Mouse (Mus musculus): ENCODE results near the gene Ggt6. TPM values are rescaled to one million over a fixed set of nuclear protein-coding genes. Genes with fewer than 3 reads are reported as not detected.

The Ggt6 gene
- polyA plus RNA-seq, 1 experiment, result 0.27 TPM

DNA sequence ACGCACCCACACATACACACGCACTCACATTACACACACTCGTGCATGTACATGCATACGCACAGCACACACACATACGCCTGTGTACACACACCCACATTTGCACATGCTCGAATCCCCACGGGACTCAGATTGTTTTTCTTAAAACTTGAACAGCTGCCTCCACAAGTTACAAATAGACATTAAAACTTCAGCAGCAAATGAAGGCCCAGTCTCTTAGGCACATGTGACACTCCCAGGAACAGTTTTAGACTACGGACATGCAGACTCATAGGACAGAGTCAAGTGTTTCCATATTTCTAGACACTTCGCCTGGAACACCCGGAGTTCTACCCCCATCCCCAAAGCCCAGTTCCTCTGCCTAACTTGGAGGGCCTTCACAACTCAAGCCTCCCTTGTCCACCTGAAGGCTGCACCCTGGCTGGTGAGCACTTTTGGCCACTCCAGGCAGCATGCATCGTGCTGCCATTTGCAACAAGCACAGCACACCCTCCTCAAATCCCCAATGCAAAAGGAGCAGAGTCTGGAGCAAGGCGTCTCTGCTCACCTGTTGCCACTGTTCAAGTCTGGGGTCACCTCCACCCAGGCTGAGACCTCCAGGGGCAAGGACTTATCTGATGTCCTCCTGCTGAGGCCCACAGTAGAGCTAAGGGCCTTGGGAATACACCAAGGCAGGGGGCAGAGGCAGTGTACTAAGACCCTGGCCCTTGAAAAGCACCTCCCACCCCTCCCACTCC is 25.5 kb upstream of the Ggt6 start:
- Histone ChIP-seq H3K4me1 (ENCODE audit: control insufficient read depth, insufficient read depth, low read length) (no peaks in the 10 kb centered on the region), H3K27ac (ENCODE audit: insufficient read depth, low read length) (no peak overlapping the region), H3K4me3 (ENCODE audit: insufficient read depth, low read length) (no peak overlapping the region)
- TF ChIP-seq POLR2A (IDR thresholded peaks at IDR 0.05; ENCODE audit: extremely low read depth, insufficient read depth, low read length), result no peak
- TF ChIP-seq CTCF (IDR thresholded peaks at IDR 0.05; ENCODE audit: extremely low read depth, insufficient read depth, low read length), result no peak

DNA sequence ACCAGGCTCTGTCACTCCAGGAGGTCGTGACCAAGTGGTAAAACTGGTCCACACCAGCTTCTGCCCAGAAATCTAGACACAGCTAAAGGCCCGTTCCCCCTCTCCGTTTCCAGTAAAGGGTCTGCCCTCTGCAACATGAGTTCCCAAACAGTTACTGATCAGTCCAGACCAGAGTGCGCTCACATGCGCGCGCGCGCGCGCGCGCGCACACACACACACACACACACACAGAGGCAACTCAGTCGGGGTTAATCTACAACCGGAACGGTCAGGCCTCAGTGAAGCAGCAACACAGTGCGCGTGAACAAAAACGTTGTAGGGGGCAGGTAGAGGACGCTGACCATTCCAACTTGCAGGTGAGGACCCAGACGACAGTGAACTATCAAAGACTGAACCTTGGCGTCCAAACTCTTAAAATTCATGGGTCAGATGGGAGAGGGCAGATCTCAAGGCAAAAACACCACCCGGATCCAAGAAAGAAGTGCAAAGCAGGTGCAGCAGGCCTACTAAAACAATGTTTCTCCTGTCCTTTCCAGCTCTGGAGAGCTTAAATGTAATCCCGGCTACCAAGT is 24.7 kb upstream of the Ggt6 start:
- Histone ChIP-seq H3K4me3 (ENCODE audit: insufficient read depth, low read length) (peak overlapping the region; percentile 41; the same call in 1 of the 2 replicates), H3K4me1 (ENCODE audit: control insufficient read depth, insufficient read depth, low read length) (no peaks in the 10 kb centered on the region), H3K27ac (ENCODE audit: insufficient read depth, low read length) (no peak overlapping the region)
- 0 out of 2 replicates have a peak, but pooled peaks have one; percentile 26 for TF ChIP-seq CTCF (IDR thresholded peaks at IDR 0.05; ENCODE audit: extremely low read depth, insufficient read depth, low read length)
- no peak for TF ChIP-seq POLR2A (IDR thresholded peaks at IDR 0.05; ENCODE audit: extremely low read depth, insufficient read depth, low read length)

DNA sequence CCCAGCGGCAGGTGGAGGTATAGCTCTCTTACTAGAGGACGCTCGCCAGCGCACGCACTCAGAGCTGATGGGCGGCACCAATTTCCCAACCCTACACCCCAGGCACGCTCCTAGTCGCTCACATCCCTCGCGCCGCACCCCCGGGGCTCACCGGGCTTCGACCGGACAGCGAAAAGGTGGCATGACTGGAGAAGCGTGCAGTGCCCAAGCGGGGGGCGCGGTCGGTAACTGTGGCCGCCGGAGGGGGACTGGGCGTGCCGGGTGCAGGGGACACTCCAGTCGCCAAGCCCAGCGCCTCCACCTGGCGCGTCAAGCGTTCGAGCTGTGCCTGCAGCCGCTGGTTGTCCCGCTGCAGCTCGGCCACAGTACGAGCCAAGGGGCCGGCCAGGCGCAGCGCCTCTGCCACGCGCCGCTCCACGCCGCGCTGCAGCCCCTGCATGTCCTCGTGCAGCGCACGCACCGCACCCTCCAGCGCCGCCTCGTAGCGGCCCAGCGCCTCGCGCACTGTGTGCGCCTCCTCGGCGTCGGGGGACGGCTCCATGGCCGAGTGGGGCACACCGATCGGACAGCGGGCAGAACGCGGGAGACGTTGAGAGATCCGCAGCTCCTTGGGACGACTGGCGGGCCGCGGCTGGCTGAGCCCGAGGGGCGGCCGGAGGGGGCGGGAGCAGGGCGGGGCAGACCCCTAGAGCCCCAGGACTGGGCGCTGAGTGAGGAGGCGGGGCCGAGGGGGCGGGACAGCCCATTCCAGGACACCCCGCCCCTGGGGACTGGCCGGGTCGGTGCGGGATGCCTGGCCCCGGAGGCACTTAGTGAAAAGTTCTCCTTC is 24.0 kb upstream of the Ggt6 start, which contains the start of gene Smtnl2:
TSS of gene Smtnl2 (minus strand) at position 621 of the 829 bp plus-strand sequence.
- peak within 1 kb of the TSS; percentile 41 for H3K4me3 ChIP-seq (ENCODE audit: insufficient read depth, low read length)
- H3K27ac ChIP-seq (ENCODE audit: insufficient read depth, low read length), result no peak within 1 kb of the TSS
- TF ChIP-seq CTCF (IDR thresholded peaks at IDR 0.05; ENCODE audit: extremely low read depth, insufficient read depth, low read length) (no peak), POLR2A (IDR thresholded peaks at IDR 0.05; ENCODE audit: extremely low read depth, insufficient read depth, low read length) (no peak)
- H3K4me1 ChIP-seq (ENCODE audit: control insufficient read depth, insufficient read depth, low read length), result no peaks in the 10 kb centered on the region

DNA sequence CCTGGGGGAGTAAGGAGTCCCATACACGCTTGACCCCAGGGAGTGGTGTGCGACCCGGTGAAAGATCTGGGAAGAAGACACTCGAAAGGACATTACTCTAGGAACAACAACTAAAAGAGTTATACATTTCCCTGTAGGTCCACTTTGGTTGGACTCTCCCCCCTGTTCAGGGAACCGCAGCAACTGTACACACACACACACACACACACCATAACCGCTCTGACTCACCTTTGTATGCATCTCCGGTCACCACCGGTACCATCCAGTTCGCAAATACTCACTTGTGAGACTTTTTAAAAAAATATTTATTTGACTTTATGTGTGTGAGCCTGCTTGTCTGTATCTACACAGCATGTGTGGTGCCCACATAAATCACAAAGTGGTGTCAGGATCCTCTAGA is 23.4 kb upstream of the Ggt6 start:
- H3K4me3 ChIP-seq (ENCODE audit: insufficient read depth, low read length), result no peak overlapping the region; the same call in 1 of the 2 replicates
- TF ChIP-seq POLR2A (IDR thresholded peaks at IDR 0.05; ENCODE audit: extremely low read depth, insufficient read depth, low read length) (no peak), CTCF (IDR thresholded peaks at IDR 0.05; ENCODE audit: extremely low read depth, insufficient read depth, low read length) (no peak)
- H3K4me1 ChIP-seq (ENCODE audit: control insufficient read depth, insufficient read depth, low read length), result no peaks in the 10 kb centered on the region
- no peak overlapping the region for H3K27ac ChIP-seq (ENCODE audit: insufficient read depth, low read length)

DNA sequence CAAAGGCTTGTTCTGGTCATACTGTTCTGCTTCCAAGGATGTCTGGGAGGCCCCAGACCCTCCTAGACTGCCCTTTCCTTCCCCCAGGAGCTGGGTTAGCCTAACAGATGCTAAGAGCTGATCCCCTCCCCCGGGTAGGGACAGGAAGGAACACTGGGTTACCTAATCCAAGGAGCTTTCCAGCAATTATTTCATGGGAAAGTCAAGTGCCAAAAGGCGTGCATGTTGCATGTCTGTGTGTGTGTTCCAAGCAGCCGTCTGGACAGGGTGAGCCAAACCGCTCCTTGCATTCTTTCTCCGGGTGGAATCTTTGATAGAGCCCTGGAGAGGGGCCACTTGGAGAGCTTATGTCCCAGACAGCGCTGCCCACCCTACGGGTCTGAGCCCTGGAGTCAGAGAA is 22.3 kb upstream of the Ggt6 start:
- TF ChIP-seq POLR2A (IDR thresholded peaks at IDR 0.05; ENCODE audit: extremely low read depth, insufficient read depth, low read length) (no peak), CTCF (IDR thresholded peaks at IDR 0.05; ENCODE audit: extremely low read depth, insufficient read depth, low read length) (no peak)
- H3K4me1 ChIP-seq (ENCODE audit: control insufficient read depth, insufficient read depth, low read length), result no peaks in the 10 kb centered on the region
- no peak overlapping the region for H3K4me3 ChIP-seq (ENCODE audit: insufficient read depth, low read length)
- H3K27ac ChIP-seq (ENCODE audit: insufficient read depth, low read length), result no peak overlapping the region

DNA sequence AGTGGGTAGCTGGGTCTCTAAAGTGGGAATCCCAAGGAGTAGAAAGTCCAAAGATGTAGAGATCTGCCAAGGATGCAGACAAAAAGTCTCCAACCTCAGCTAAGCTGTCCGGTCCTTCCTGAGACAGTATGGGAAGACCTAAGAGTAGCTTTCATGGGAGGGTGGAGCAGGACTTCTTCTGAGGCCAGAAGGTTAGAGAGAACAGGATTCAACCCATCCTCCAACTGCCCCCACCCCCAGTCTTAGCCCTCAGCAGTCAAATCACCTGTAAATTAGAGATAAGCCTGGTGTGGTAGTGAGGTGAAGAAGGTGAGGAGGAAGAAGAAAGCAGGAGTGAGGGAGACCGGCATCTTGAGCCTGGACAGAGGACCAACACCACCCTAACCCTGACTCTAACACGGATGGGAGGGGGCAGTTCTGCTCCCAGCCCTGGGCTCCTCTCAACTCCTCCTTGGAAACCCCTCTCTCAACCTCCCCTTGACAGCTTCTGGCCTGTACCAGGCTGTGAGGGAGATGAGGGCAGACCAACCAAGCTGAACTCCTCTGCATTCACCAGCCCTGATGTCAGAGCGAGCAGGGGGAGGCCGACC is 21.6 kb upstream of the Ggt6 start:
- no peak for TF ChIP-seq CTCF (IDR thresholded peaks at IDR 0.05; ENCODE audit: extremely low read depth, insufficient read depth, low read length)
- no peak for TF ChIP-seq POLR2A (IDR thresholded peaks at IDR 0.05; ENCODE audit: extremely low read depth, insufficient read depth, low read length)
- H3K4me3 ChIP-seq (ENCODE audit: insufficient read depth, low read length), result no peak overlapping the region
- no peak overlapping the region for H3K27ac ChIP-seq (ENCODE audit: insufficient read depth, low read length)
- H3K4me1 ChIP-seq (ENCODE audit: control insufficient read depth, insufficient read depth, low read length), result no peaks in the 10 kb centered on the region

DNA sequence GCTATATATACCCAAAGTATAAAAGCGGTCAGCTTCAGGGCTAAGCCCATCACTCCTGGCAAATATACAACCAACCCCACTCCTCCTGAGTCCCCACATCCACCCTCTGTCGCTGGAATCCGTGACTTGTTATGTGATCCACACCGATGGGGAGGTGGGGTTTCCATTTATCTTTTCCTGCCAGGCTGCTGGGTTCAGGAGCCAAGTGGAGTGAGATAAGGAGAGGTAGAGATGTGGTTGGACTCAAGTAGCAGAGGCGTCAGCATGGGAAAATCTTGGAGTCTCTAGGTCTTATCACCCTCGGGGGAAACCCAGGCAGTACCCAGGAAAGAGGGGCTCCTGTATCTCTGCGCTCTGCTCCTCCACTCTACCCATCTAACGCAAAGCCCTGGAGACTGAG is 20.2 kb upstream of the Ggt6 start:
- Histone ChIP-seq H3K4me3 (ENCODE audit: insufficient read depth, low read length) (no peak overlapping the region), H3K4me1 (ENCODE audit: control insufficient read depth, insufficient read depth, low read length) (no peaks in the 10 kb centered on the region), H3K27ac (ENCODE audit: insufficient read depth, low read length) (no peak overlapping the region)
- TF ChIP-seq CTCF (IDR thresholded peaks at IDR 0.05; ENCODE audit: extremely low read depth, insufficient read depth, low read length) (no peak), POLR2A (IDR thresholded peaks at IDR 0.05; ENCODE audit: extremely low read depth, insufficient read depth, low read length) (no peak)

DNA sequence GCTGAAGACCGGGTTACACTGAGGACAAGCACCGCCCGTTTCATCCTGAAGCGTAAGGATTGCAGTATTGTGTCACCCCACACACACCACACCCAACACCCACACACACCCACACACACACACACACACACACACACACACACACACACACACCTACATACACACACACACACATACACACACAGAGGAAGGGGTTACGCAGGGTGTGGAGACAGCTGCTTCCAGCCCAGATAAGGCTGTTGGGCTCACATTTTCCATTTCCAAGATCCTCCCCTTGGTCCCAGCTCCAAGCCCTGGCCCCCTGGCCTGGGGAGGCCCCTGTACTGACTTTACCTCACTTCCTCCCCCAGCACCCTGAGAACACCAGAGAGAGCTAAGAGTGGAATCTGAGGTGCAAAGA is 18.7 kb upstream of the Ggt6 start:
- TF ChIP-seq CTCF (IDR thresholded peaks at IDR 0.05; ENCODE audit: extremely low read depth, insufficient read depth, low read length) (no peak), POLR2A (IDR thresholded peaks at IDR 0.05; ENCODE audit: extremely low read depth, insufficient read depth, low read length) (no peak)
- no peaks in the 10 kb centered on the region for H3K4me1 ChIP-seq (ENCODE audit: control insufficient read depth, insufficient read depth, low read length)
- H3K27ac ChIP-seq (ENCODE audit: insufficient read depth, low read length), result no peak overlapping the region
- no peak overlapping the region for H3K4me3 ChIP-seq (ENCODE audit: insufficient read depth, low read length)

DNA sequence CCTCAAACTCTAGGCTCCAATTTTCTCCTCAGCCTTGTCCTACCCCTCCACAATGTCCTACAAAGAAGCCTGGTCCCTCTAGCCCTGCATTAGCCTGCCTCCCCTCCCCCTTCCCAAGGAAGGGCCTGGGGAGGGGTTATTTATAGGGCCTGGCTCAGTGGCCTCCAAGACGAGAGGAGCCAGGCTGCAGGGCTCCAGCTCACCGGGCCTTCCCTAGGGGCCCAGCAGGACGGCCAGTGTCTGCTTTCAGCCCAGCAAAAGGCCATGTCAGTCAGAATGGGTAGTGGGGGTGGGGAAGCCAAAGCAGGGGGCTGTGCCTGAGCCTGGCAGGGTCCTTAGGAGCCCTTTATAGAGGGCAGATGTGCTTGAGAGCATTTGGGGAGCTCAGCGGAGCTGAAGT is 17.9 kb upstream of the Ggt6 start:
- Histone ChIP-seq H3K27ac (ENCODE audit: insufficient read depth, low read length) (no peak overlapping the region), H3K4me1 (ENCODE audit: control insufficient read depth, insufficient read depth, low read length) (no peaks in the 10 kb centered on the region), H3K4me3 (ENCODE audit: insufficient read depth, low read length) (no peak overlapping the region)
- no peak for TF ChIP-seq CTCF (IDR thresholded peaks at IDR 0.05; ENCODE audit: extremely low read depth, insufficient read depth, low read length)
- no peak for TF ChIP-seq POLR2A (IDR thresholded peaks at IDR 0.05; ENCODE audit: extremely low read depth, insufficient read depth, low read length)
